Mouse (Mus musculus) midbrain, embryonic 16.5 days (tissue): ENCODE measurements at regions not wholly inside any gene's neighbourhood (a gene's known extent, or its start where the extent isn't known, plus 50 kb on each side); places are given as distances from the start of the nearest gene placed in this dataset.

Experiments used
- ATAC-seq: fragments of 200-750 bp; cut with Nextera tagmentation; 2 replicates; pipeline ENCODE4 v1.8.0; 2017; ENCODE audit warnings: moderate TSS enrichment
- H3K27ac ChIP-seq: fragments of 300-500 bp; sonication (generic); 2 replicates; pipeline ENCODE4 v1.5.1; 2014; ENCODE audit warnings: mild to moderate bottlenecking, low read length, mixed read lengths
- H3K27me3 ChIP-seq: fragments of 300-500 bp; sonication (generic); 2 replicates; pipeline ENCODE4 v1.6.1; 2014; ENCODE audit warnings: low read depth, low read length, mixed read lengths; ENCODE audit not compliant: control insufficient read depth, insufficient read depth
- H3K36me3 ChIP-seq: fragments of 300-500 bp; sonication (generic); 2 replicates; pipeline ENCODE4 v1.6.1; 2014; ENCODE audit warnings: mild to moderate bottlenecking, low read length, moderate library complexity, mixed read lengths; ENCODE audit not compliant: control insufficient read depth, insufficient read depth
- H3K4me1 ChIP-seq: fragments of 300-500 bp; sonication (generic); 2 replicates; pipeline ENCODE4 v1.6.1; 2014; ENCODE audit warnings: mild to moderate bottlenecking, low read length, mixed read lengths; ENCODE audit not compliant: control insufficient read depth, insufficient read depth
- H3K4me2 ChIP-seq: fragments of 300-500 bp; sonication (generic); 2 replicates; pipeline ENCODE4 v1.6.1; 2014; ENCODE audit warnings: mild to moderate bottlenecking, low read length, mixed read lengths
- H3K4me3 ChIP-seq: fragments of 300-500 bp; sonication (generic); 2 replicates; pipeline ENCODE4 v1.5.1; 2014; ENCODE audit warnings: low read depth, mild to moderate bottlenecking, low read length, moderate library complexity, mixed read lengths
- H3K9ac ChIP-seq: fragments of 300-500 bp; sonication (generic); 2 replicates; pipeline ENCODE4 v1.6.1; 2014; ENCODE audit warnings: low read depth, low read length, mixed read lengths
- H3K9me3 ChIP-seq: fragments of 300-500 bp; sonication (generic); replicated peaks from 2 replicates; pipeline ENCODE4 v1.6.1; 2014; ENCODE audit warnings: mild to moderate bottlenecking, low read length, mixed read lengths; ENCODE audit not compliant: control insufficient read depth, poor library complexity, severe bottlenecking
- WGBS: fragments of 180-500 bp; shearing (Covaris S2); extraction: QIAGEN DNeasy Blood & Tissue Kit; methylation state at CpG from one replicate; pipeline ENCODE4 v1.1.7; 2014; 5-methylcytosine and 5-hydroxymethylcytosine counted together

- H3K9ac ChIP-seq: no peak overlapping the region
- 0 out of 2 replicates have a peak overlapping the region, but pooled peaks have one; percentile 13 for H3K27ac ChIP-seq
- H3K36me3 ChIP-seq: no peaks in the 10 kb centered on the region
- H3K4me2 ChIP-seq: no peak overlapping the region
- no peak overlapping the region for H3K4me3 ChIP-seq
- H3K4me1 ChIP-seq: peaks cover 13% of the 10 kb centered on the region
- 57% methylated on average over 5 of the region's 5 CpGs for WGBS
- H3K9me3 ChIP-seq: no peaks in the 10 kb centered on the region
- peak; percentile 52; the same call in 1 of the 2 replicates for ATAC-seq
- no peaks in the 10 kb centered on the region for H3K27me3 ChIP-seq
Observed at GRCm38 (mm10) chr19:36208419-36208818, 88.5 kb upstream of the Ankrd1 start.

GRCm38 (mm10) chr19:36213461-36213860 lies 93.6 kb upstream of the Ankrd1 start:
- no peak overlapping the region for H3K27ac ChIP-seq
- H3K9ac ChIP-seq: 0 out of 2 replicates have a peak overlapping the region, but pooled peaks have one; percentile 2
- no peaks in the 10 kb centered on the region for H3K9me3 ChIP-seq
- ATAC-seq: no peak
- peaks cover 20% of the 10 kb centered on the region for H3K4me1 ChIP-seq
- no peak overlapping the region for H3K4me3 ChIP-seq
- 10% methylated on average over 8 of the region's 8 CpGs for WGBS
- no peak overlapping the region for H3K4me2 ChIP-seq
- no peaks in the 10 kb centered on the region for H3K27me3 ChIP-seq
- H3K36me3 ChIP-seq: no peaks in the 10 kb centered on the region

GRCm38 (mm10) chr19:36214188-36214968 lies 94.5 kb upstream of the Ankrd1 start:
- H3K27me3 ChIP-seq: no peaks in the 10 kb centered on the region
- H3K36me3 ChIP-seq: no peaks in the 10 kb centered on the region
- peaks cover 18% of the 10 kb centered on the region for H3K4me1 ChIP-seq
- H3K9ac ChIP-seq: no peak overlapping the region
- 18% methylated on average over 7 of the region's 7 CpGs for WGBS
- H3K4me2 ChIP-seq: no peak overlapping the region
- ATAC-seq: peak; percentile 46; the same call in 1 of the 2 replicates
- peak overlapping the region; percentile 26; the same call in 1 of the 2 replicates for H3K27ac ChIP-seq
- no peaks in the 10 kb centered on the region for H3K9me3 ChIP-seq
- H3K4me3 ChIP-seq: no peak overlapping the region

- Histone ChIP-seq H3K9ac (no peak overlapping the region), H3K4me3 (no peak overlapping the region), H3K4me2 (no peak overlapping the region), H3K36me3 (no peaks in the 10 kb centered on the region), H3K4me1 (peaks cover 18% of the 10 kb centered on the region), H3K9me3 (no peaks in the 10 kb centered on the region), H3K27me3 (no peaks in the 10 kb centered on the region), H3K27ac (0 out of 2 replicates have a peak overlapping the region, but pooled peaks have one; percentile 1)
- 70% methylated on average over 5 of the region's 5 CpGs for WGBS
- ATAC-seq: peak; percentile 66
Observed at GRCm38 (mm10) chr19:36217177-36217576, 97.3 kb upstream of the Ankrd1 start.

- no peak overlapping the region for H3K4me3 ChIP-seq
- no peaks in the 10 kb centered on the region for H3K27me3 ChIP-seq
- no peaks in the 10 kb centered on the region for H3K36me3 ChIP-seq
- peaks cover 18% of the 10 kb centered on the region for H3K4me1 ChIP-seq
- no peak overlapping the region for H3K9ac ChIP-seq
- peak; percentile 59; the same call in 1 of the 2 replicates for ATAC-seq
- WGBS: 48% methylated on average over 5 of the region's 5 CpGs
- 0 out of 2 replicates have a peak overlapping the region, but pooled peaks have one; percentile 1 for H3K27ac ChIP-seq
- H3K9me3 ChIP-seq: no peaks in the 10 kb centered on the region
- H3K4me2 ChIP-seq: no peak overlapping the region
Observed at GRCm38 (mm10) chr19:36217605-36218004, 97.7 kb upstream of the Ankrd1 start.

GRCm38 (mm10) chr19:36218921-36219320 lies 99.0 kb upstream of the Ankrd1 start:
- Histone ChIP-seq H3K9me3 (no peaks in the 10 kb centered on the region), H3K27ac (no peak overlapping the region), H3K4me3 (no peak overlapping the region), H3K9ac (no peak overlapping the region), H3K27me3 (no peaks in the 10 kb centered on the region), H3K4me2 (no peak overlapping the region), H3K36me3 (no peaks in the 10 kb centered on the region), H3K4me1 (peaks cover 9% of the 10 kb centered on the region)
- WGBS: 89% methylated on average over 5 of the region's 5 CpGs
- no peak for ATAC-seq

GRCm38 (mm10) chr19:36221104-36221503 lies 101.2 kb upstream of the Ankrd1 start:
- Histone ChIP-seq H3K4me1 (0 out of 2 replicates have a peak, but pooled peaks cover 2% of the 10 kb centered on the region), H3K9me3 (no peaks in the 10 kb centered on the region), H3K9ac (no peak overlapping the region), H3K27ac (no peak overlapping the region), H3K36me3 (no peaks in the 10 kb centered on the region), H3K4me2 (no peak overlapping the region), H3K4me3 (no peak overlapping the region), H3K27me3 (no peaks in the 10 kb centered on the region)
- no peak for ATAC-seq
- 84% methylated on average over 2 of the region's 2 CpGs for WGBS

- Histone ChIP-seq H3K4me2 (no peak overlapping the region), H3K4me1 (0 out of 2 replicates have a peak, but pooled peaks cover 2% of the 10 kb centered on the region), H3K9me3 (no peaks in the 10 kb centered on the region), H3K27ac (no peak overlapping the region), H3K9ac (no peak overlapping the region), H3K4me3 (no peak overlapping the region), H3K36me3 (no peaks in the 10 kb centered on the region), H3K27me3 (no peaks in the 10 kb centered on the region)
- ATAC-seq: no peak
Observed at GRCm38 (mm10) chr19:36221596-36221995, 101.7 kb upstream of the Ankrd1 start.

GRCm38 (mm10) chr19:36222198-36222597 lies 102.3 kb upstream of the Ankrd1 start:
- WGBS: 82% methylated on average over 3 of the region's 3 CpGs
- H3K4me1 ChIP-seq: 0 out of 2 replicates have a peak, but pooled peaks cover under 1% of the 10 kb centered on the region
- no peak overlapping the region for H3K4me2 ChIP-seq
- no peak overlapping the region for H3K9ac ChIP-seq
- no peaks in the 10 kb centered on the region for H3K36me3 ChIP-seq
- no peaks in the 10 kb centered on the region for H3K27me3 ChIP-seq
- no peak for ATAC-seq
- no peak overlapping the region for H3K4me3 ChIP-seq
- no peak overlapping the region for H3K27ac ChIP-seq
- H3K9me3 ChIP-seq: no peaks in the 10 kb centered on the region
